In the genomic region with DNA sequence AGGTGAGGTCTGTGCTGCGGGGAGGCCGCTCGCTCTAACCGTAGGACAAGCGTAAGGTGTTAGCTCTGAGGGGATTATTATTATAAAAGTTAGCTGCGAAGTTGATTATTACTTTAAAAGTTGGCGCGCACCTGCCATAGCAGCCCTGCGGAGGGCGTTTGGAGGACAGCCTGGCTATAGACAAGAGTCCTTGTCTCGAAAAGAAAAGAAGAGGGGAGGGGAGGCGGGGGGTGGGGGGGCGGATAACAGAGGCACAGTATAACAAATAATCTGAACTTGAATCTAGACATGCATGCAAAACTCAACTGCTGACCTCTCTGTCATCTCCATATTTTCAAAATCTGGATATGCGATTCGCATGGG, we compare ENCODE assay signal across 8 mouse cellular contexts. TPM values are rescaled to one million over a fixed set of nuclear protein-coding genes. Genes with fewer than 3 reads are reported as not detected.
A peak's percentile ranks its signal among the peaks of the same experiment; 100 is the strongest.
DNase-seq lines count a peak whose midpoint lies in the region; ATAC-seq and TF ChIP-seq lines count a peak whose summit lies in the region.

No protein-coding gene starts in this region.

- peak overlapping the region; percentile 78 for H3K4me3 ChIP-seq in kidney, postnatal 0 days (replicated peaks; ENCODE audit: low read depth, low read length)
- peak overlapping the region; percentile 77 for H3K4me3 ChIP-seq in embryonic facial prominence, embryonic 10.5 days
- H3K4me3 ChIP-seq in hindbrain, embryonic 16.5 days (ENCODE audit: low read length) = peak overlapping the region; percentile 63
- peak overlapping the region; percentile 56 for H3K4me3 ChIP-seq in midbrain, embryonic 15.5 days

- WGBS in kidney, postnatal 0 days = under 1% methylated on average over 14 of the region's 15 CpGs
- WGBS in embryonic facial prominence, embryonic 10.5 days = 1% methylated on average over 15 of the region's 15 CpGs
- WGBS in hindbrain, embryonic 16.5 days = 0% methylated on average over 15 of the region's 15 CpGs
- under 1% methylated on average over 15 of the region's 15 CpGs for WGBS in midbrain, embryonic 15.5 days

- DNase-seq in kidney, postnatal 0 days (ENCODE audit: low spot score) = no peak
- no peak for DNase-seq in kidney, adult 9 months
- no peak for DNase-seq in embryonic facial prominence, embryonic 10.5 days (ENCODE audit: low spot score)
- DNase-seq in adrenal gland, postnatal 10 days = no peak
- no peak for DNase-seq in kidney, adult 11 months
- DNase-seq in adrenal gland, postnatal 36 days = no peak

- H3K27me3 ChIP-seq in kidney, postnatal 0 days (ENCODE audit: insufficient read depth, low read length) = no peaks in the 10 kb centered on the region
- no peaks in the 10 kb centered on the region for H3K27me3 ChIP-seq in embryonic facial prominence, embryonic 10.5 days (replicated peaks; ENCODE audit: low read depth, poor library complexity, severe bottlenecking)
- no peaks in the 10 kb centered on the region for H3K27me3 ChIP-seq in hindbrain, embryonic 16.5 days (replicated peaks; ENCODE audit: control insufficient read depth, insufficient read depth, low read length)
- H3K27me3 ChIP-seq in midbrain, embryonic 15.5 days (replicated peaks) = no peaks in the 10 kb centered on the region

- H3K9ac ChIP-seq in kidney, postnatal 0 days (ENCODE audit: low read depth, low read length) = peak overlapping the region; percentile 44; the same call in 1 of the 2 replicates
- peak overlapping the region; percentile 56 for H3K9ac ChIP-seq in hindbrain, embryonic 16.5 days (ENCODE audit: low read depth, low read length)
- no peak overlapping the region for H3K9ac ChIP-seq in midbrain, embryonic 15.5 days

- H3K4me1 ChIP-seq in kidney, postnatal 0 days (replicated peaks; ENCODE audit: insufficient read depth, low read length) = peaks cover 7% of the 10 kb centered on the region; the same call in 1 of the 2 replicates
- peaks cover 40% of the 10 kb centered on the region for H3K4me1 ChIP-seq in embryonic facial prominence, embryonic 10.5 days
- peaks cover 5% of the 10 kb centered on the region for H3K4me1 ChIP-seq in hindbrain, embryonic 16.5 days (ENCODE audit: control insufficient read depth, insufficient read depth, low read depth, low read length)
- H3K4me1 ChIP-seq in midbrain, embryonic 15.5 days = peaks cover 16% of the 10 kb centered on the region

- no peak for TF ChIP-seq CTCF in kidney, postnatal 0 days (IDR thresholded peaks at IDR 0.05; ENCODE audit: low read depth)

- peak overlapping the region; percentile 87 for H3K4me2 ChIP-seq in kidney, postnatal 0 days (ENCODE audit: low read length)
- H3K4me2 ChIP-seq in hindbrain, embryonic 16.5 days (ENCODE audit: low read length) = peak overlapping the region; percentile 65
- H3K4me2 ChIP-seq in midbrain, embryonic 15.5 days = peak overlapping the region; percentile 86

- H3K9me3 ChIP-seq in kidney, postnatal 0 days (replicated peaks; ENCODE audit: low read length) = no peaks in the 10 kb centered on the region
- no peaks in the 10 kb centered on the region for H3K9me3 ChIP-seq in embryonic facial prominence, embryonic 10.5 days
- no peaks in the 10 kb centered on the region for H3K9me3 ChIP-seq in hindbrain, embryonic 16.5 days (ENCODE audit: control insufficient read depth, low read length)
- H3K9me3 ChIP-seq in midbrain, embryonic 15.5 days = no peaks in the 10 kb centered on the region

- no peak overlapping the region for H3K27ac ChIP-seq in kidney, postnatal 0 days
- peak overlapping the region; percentile 91 for H3K27ac ChIP-seq in embryonic facial prominence, embryonic 10.5 days (replicated peaks)
- H3K27ac ChIP-seq in hindbrain, embryonic 16.5 days (ENCODE audit: low read depth, low read length) = no peak overlapping the region
- no peak overlapping the region for H3K27ac ChIP-seq in midbrain, embryonic 15.5 days

- no peak for ATAC-seq in kidney, postnatal 0 days (replicated peaks; ENCODE audit: low FRiP score, low read depth)
- peak; percentile 67 for ATAC-seq in hindbrain, embryonic 16.5 days
- ATAC-seq in midbrain, embryonic 15.5 days (replicated peaks) = no peak

- H3K36me3 ChIP-seq in kidney, postnatal 0 days (ENCODE audit: insufficient read depth, low read length) = peaks cover 9% of the 10 kb centered on the region; the same call in 1 of the 2 replicates
- H3K36me3 ChIP-seq in embryonic facial prominence, embryonic 10.5 days (replicated peaks) = peaks cover 26% of the 10 kb centered on the region
- no peaks in the 10 kb centered on the region for H3K36me3 ChIP-seq in hindbrain, embryonic 16.5 days (ENCODE audit: control insufficient read depth, insufficient read depth, low read length)
- no peaks in the 10 kb centered on the region for H3K36me3 ChIP-seq in midbrain, embryonic 15.5 days (replicated peaks)

RNA-seq across cellular contexts. Expression of gene Cenpf, which starts 0.5 kb away (rescaled TPM):
- 42.1 and 42.5 TPM in 2 replicates for polyA plus RNA-seq in kidney, postnatal 0 days (2015; fragmentation: Nextera tagmentation; extraction: Ambion mirVana)
- polyA plus RNA-seq in embryonic facial prominence, embryonic 10.5 days (2016; fragmentation: Nextera tagmentation; extraction: Ambion mirVana) = 108 and 110 TPM in 2 replicates
- 16.1 and 17.1 TPM in 2 replicates for polyA plus RNA-seq in hindbrain, embryonic 16.5 days (2015; fragmentation: Nextera tagmentation; extraction: Ambion mirVana)
- polyA plus RNA-seq in midbrain, embryonic 15.5 days (2015; fragmentation: Nextera tagmentation; extraction: Ambion mirVana) = 12.0 and 18.7 TPM in 2 replicates
- total RNA-seq in adrenal gland, postnatal 10 days (2021) = 10 to 100 TPM; 12.0 to 16.0 TPM
- total RNA-seq in adrenal gland, postnatal 36 days (2021) = 1 to 10 TPM; 4.0 to 4.7 TPM

RNA-seq across cellular contexts. Expression of gene Ptpn14, which starts 39.7 kb away (rescaled TPM):
- polyA plus RNA-seq in kidney, postnatal 0 days (2015; fragmentation: Nextera tagmentation; extraction: Ambion mirVana) = 11.1 and 11.6 TPM in 2 replicates
- polyA plus RNA-seq in embryonic facial prominence, embryonic 10.5 days (2016; fragmentation: Nextera tagmentation; extraction: Ambion mirVana) = 6.7 TPM in 2 replicates
- 1.6 and 1.8 TPM in 2 replicates for polyA plus RNA-seq in hindbrain, embryonic 16.5 days (2015; fragmentation: Nextera tagmentation; extraction: Ambion mirVana)
- 1.5 and 2.1 TPM in 2 replicates for polyA plus RNA-seq in midbrain, embryonic 15.5 days (2015; fragmentation: Nextera tagmentation; extraction: Ambion mirVana)
- total RNA-seq in adrenal gland, postnatal 10 days (2021) = 10 to 100 TPM; 24.1 to 27.7 TPM
- 10 to 100 TPM; 18.5 to 22.7 TPM for total RNA-seq in adrenal gland, postnatal 36 days (2021)
